Mouse (Mus musculus) thymus, postnatal 0 days (tissue): Measurements from ENCODE around the gene Olfr770. TPM values are rescaled to one million over a fixed set of nuclear protein-coding genes. Genes with fewer than 3 reads are reported as not detected.
"Not testable (repeated sequence)": the region's sequence is repeated elsewhere in the genome, so short reads cannot be mapped to it uniquely, and the experiment has no call there.

Experiments used
- DNase-seq: peaks from one replicate; pipeline ENCODE4 v3.0.0-alpha.2; 2015; ENCODE audit warnings: low spot score
- polyA plus RNA-seq: library from polyadenylated mRNA; unstranded; fragments of >200 nt; fragmentation: Nextera tagmentation; extraction: Ambion mirVana; gene quantifications from 2 replicates; pipeline ENCODE4 v1.2.1, GENCODE M21; 2015

Gene Olfr770
- polyA plus RNA-seq, result not detected in 2 replicates

- no peak for DNase-seq
These were observed at the start of gene Olfr770 for GRCm38 (mm10) chr10:129138898-129139297. TSS of gene Olfr770 (minus strand) at chr10:129138998.

DNA sequence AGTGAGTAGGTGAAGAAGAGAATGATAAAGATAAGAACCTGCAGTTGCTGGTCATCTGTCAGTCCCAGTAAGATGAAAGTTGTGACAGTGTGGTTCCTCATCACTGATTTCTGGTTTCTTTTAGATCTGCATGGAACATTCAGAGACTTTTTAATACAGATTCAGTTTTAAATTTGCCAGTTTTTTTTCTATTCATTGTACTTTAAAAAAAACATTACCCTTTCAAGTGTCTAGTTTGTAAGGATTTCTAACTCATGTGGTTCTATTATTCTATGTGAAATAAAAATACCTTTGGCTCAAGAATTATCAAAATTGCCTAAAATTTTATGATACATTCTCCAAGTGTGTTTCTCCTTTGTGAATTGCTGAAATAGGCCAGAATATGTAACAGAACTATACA, 48.5 kb upstream of the Olfr770 start, which contains the start of gene Olfr773:
Olfr773 (minus strand) TSS at position 101 of the 400 bp plus-strand sequence.
- not testable (repeated sequence) for DNase-seq

- not testable (repeated sequence) for DNase-seq
These were observed 39.0 kb upstream of the Olfr770 start, which contains the start of gene Olfr772 for GRCm38 (mm10) chr10:129177821-129178220. TSS of gene Olfr772 (minus strand) at chr10:129177921.

DNA sequence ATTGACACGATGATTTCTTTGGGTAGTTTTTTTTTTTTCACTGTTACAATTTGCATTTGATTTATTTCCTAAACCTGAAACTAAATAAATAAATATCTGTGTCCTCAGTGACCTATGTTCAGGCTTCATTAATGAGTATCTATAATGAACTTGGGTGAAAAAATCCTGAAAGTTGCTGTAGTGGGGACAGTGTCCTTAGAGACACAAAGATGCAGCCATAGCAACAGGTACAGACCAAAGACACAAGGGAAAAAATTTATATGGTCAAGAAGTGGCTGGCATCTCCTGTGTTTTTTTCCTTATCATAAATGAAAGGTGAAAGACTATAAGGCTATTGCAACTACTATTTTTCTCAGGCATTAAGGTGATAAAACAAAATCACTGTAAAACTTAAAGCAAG, 25.9 kb upstream of the Olfr770 start, which contains the start of gene Olfr771:
Olfr771 (minus strand) TSS at position 101 of the 400 bp plus-strand sequence.
- DNase-seq, result no peak

DNA sequence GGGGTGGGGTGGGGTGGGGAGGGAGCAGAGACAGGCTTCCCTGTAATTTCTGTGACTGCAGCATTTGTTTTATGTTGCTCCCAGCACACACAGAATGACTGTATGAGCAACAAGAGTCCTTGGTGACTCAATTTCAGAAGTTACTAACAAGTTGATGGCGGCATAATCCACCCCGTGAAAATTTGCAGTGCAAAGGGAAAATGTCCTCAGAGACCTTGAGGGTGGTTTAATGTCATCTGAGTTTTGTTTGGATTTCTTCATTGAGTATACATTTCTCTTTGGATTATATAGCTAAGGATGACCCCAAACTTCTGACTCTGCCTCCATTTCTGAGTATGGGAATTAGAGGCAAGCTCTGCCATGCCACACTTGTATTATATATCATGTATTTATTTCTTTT, 21.0 kb downstream of the Olfr770 start, which contains the start of gene Olfr769:
Olfr769 (minus strand) TSS at position 101 of the 400 bp plus-strand sequence.
- no peak for DNase-seq

DNA sequence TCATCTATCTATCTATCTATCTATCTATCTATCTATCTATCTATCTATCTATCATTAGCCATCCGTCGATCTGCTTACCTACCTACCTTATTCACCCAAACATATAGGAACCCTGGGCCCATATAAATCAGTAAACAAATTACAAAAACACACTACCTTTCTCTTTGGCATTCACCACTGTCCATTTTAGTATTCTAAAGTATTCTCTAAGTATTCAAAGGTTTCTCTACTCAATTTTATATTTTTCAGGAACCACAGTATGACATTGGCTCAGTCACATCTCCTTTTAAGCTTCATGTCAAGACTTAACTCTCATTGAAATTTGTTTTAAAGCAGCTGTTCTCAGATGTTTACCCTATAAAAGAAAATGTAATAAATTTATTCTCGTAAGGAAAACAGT, 23.7 kb downstream of the Olfr770 start:
- DNase-seq, result no peak

GRCm38 (mm10) chr10:129101231-129101630, 37.6 kb downstream of the Olfr770 start:
- DNase-seq, result no peak

DNA sequence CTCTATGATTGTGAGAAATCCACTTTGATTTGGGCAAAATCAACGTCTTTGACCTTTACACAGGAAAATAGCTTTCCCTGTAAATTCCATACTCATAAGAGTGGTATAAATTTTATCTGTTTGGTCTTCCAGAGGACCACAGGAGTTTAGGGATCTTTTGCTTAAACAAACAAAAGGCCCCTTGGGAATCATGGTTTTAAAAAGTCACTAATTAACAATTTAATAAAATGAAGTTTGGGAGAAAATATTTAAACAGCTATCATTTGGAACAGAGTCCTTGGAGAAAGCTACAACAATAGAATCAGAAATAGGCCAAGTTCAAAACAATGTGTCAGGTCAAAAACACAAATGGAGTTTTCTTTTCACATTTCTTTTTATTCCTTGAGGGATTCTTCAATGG, 39.5 kb downstream of the Olfr770 start, which contains the start of gene Olfr768:
Olfr768 (minus strand) TSS at position 101 of the 400 bp plus-strand sequence.
- DNase-seq, result no peak

DNA sequence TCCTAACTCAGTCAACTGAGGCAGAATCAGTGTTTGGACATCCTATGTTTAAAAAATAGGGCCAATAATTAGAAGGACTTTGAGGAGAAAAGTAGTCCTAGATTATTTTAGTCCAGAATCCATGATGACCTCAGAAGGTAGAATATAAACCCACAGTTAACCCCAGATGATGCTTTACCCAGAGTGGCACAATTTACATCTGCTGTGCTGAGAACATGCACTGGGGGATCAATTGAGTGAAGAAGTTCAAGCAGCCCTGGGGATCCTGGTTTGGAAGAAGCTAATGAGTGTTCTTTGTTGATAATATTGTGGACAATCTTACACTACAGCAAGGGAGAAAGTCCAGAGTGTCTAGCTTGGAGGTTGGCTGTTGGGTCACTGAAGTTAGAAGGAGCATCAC, 56.0 kb downstream of the Olfr770 start, which contains the start of gene Olfr767:
Olfr767 (minus strand) TSS at position 101 of the 400 bp plus-strand sequence.
- DNase-seq, result not testable (repeated sequence)

Other genes with a start within 250 kb of the Olfr770 start
- gene Gdf11, start 247.3 kb downstream of the Olfr770 start, polyA plus RNA-seq, result 2.3 and 3.0 TPM in 2 replicates
- 172 and 183 TPM in 2 replicates for gene Cd63, start 238.0 kb downstream of the Olfr770 start, polyA plus RNA-seq
- gene Rdh5, start 216.1 kb downstream of the Olfr770 start, polyA plus RNA-seq, result 6.3 and 7.1 TPM in 2 replicates
- gene Bloc1s1, start 215.0 kb downstream of the Olfr770 start, polyA plus RNA-seq, result 251 and 253 TPM in 2 replicates
- gene Itga7, start 205.2 kb downstream of the Olfr770 start, polyA plus RNA-seq, result 2.4 and 2.5 TPM in 2 replicates
- gene Mettl7b, start 178.0 kb downstream of the Olfr770 start, polyA plus RNA-seq, result 3.4 and 5.5 TPM in 2 replicates
- gene Olfr9, start 149.6 kb downstream of the Olfr770 start, polyA plus RNA-seq, result not detected in 2 replicates
- gene Olfr763, start 128.2 kb downstream of the Olfr770 start, polyA plus RNA-seq, result not detected in 2 replicates
- not detected in 2 replicates for gene Olfr764-ps1, start 99.1 kb downstream of the Olfr770 start, polyA plus RNA-seq
- not detected in 2 replicates for gene Olfr765, start 89.0 kb downstream of the Olfr770 start, polyA plus RNA-seq
- not detected in 2 replicates for gene Olfr766-ps1, start 70.0 kb downstream of the Olfr770 start, polyA plus RNA-seq
- gene Olfr767, start 56.1 kb downstream of the Olfr770 start, polyA plus RNA-seq, result not detected in 2 replicates
- gene Olfr768, start 39.6 kb downstream of the Olfr770 start, polyA plus RNA-seq, result not detected in 2 replicates
- gene Olfr769, start 21.1 kb downstream of the Olfr770 start, polyA plus RNA-seq, result not detected in 2 replicates
- not detected in 2 replicates for gene Olfr771, start 25.8 kb upstream of the Olfr770 start, polyA plus RNA-seq
- gene Olfr772, start 38.9 kb upstream of the Olfr770 start, polyA plus RNA-seq, result not detected in 2 replicates
- not detected in 2 replicates for gene Olfr773, start 48.4 kb upstream of the Olfr770 start, polyA plus RNA-seq
- gene Olfr774, start 97.2 kb upstream of the Olfr770 start, polyA plus RNA-seq, result not detected in 2 replicates
- not detected in 2 replicates for gene Olfr775, start 109.4 kb upstream of the Olfr770 start, polyA plus RNA-seq
- not detected in 2 replicates for gene Olfr776, start 120.1 kb upstream of the Olfr770 start, polyA plus RNA-seq
- not detected in 2 replicates for gene Olfr777, start 132.5 kb upstream of the Olfr770 start, polyA plus RNA-seq
- gene Olfr780, start 179.1 kb upstream of the Olfr770 start, polyA plus RNA-seq, result not detected in 2 replicates
- gene Olfr781, start 189.9 kb upstream of the Olfr770 start, polyA plus RNA-seq, result not detected in 2 replicates
- not detected in 2 replicates for gene Olfr782, start 209.9 kb upstream of the Olfr770 start, polyA plus RNA-seq
- 0.05 and 0.08 TPM in 2 replicates for gene Olfr784, start 245.1 kb upstream of the Olfr770 start, polyA plus RNA-seq